Mouse (Mus musculus) midbrain, postnatal 0 days (tissue): ENCODE results near the gene Agfg2. TPM values are rescaled to one million over a fixed set of nuclear protein-coding genes. Genes with fewer than 3 reads are reported as not detected.

Experiments used
- ATAC-seq: fragments of 200-750 bp; cut with Nextera tagmentation; 2 replicates; pipeline ENCODE4 v1.8.0; 2017; ENCODE audit warnings: moderate number of reproducible peaks, mild to moderate bottlenecking, moderate TSS enrichment, moderate library complexity; ENCODE audit not compliant: low FRiP score
- DNase-seq: peaks from one replicate; pipeline ENCODE4 v3.0.0-alpha.2; 2015; ENCODE audit warnings: low spot score
- H3K27ac ChIP-seq: fragments of 300-500 bp; sonication (generic); 2 replicates; pipeline ENCODE4 v1.5.1; 2014; ENCODE audit warnings: low read depth, mild to moderate bottlenecking, low read length, mixed read lengths
- H3K27me3 ChIP-seq: fragments of 300-500 bp; sonication (generic); 2 replicates; pipeline ENCODE4 v1.6.1; 2014; ENCODE audit warnings: low read length, control low read depth, mixed read lengths; ENCODE audit not compliant: insufficient read depth
- H3K36me3 ChIP-seq: fragments of 300-500 bp; sonication (generic); 2 replicates; pipeline ENCODE4 v1.6.1; 2014; ENCODE audit warnings: low read length, control low read depth, mixed read lengths; ENCODE audit not compliant: insufficient read depth
- H3K4me1 ChIP-seq: fragments of 300-500 bp; sonication (generic); 2 replicates; pipeline ENCODE4 v1.6.1; 2014; ENCODE audit warnings: mild to moderate bottlenecking, control low read depth, antibody characterized with exemption, low read length, mixed read lengths; ENCODE audit not compliant: insufficient read depth
- H3K4me2 ChIP-seq: fragments of 300-500 bp; sonication (generic); 2 replicates; pipeline ENCODE4 v1.6.1; 2014; ENCODE audit warnings: low read depth, mild to moderate bottlenecking, low read length, mixed read lengths; ENCODE audit not compliant: poor library complexity, severe bottlenecking
- H3K4me3 ChIP-seq: fragments of 300-500 bp; sonication (generic); 2 replicates; pipeline ENCODE4 v1.5.1; 2014; ENCODE audit warnings: low read depth, mild to moderate bottlenecking, low read length, moderate library complexity
- H3K9ac ChIP-seq: fragments of 300-500 bp; sonication (generic); replicated peaks from 2 replicates; pipeline ENCODE4 v1.6.1; 2014; ENCODE audit warnings: mild to moderate bottlenecking, low read length, moderate library complexity, mixed read lengths; ENCODE audit not compliant: poor library complexity, severe bottlenecking
- H3K9me3 ChIP-seq: fragments of 300-500 bp; sonication (generic); 2 replicates; pipeline ENCODE4 v1.6.1; 2016; ENCODE audit warnings: low read length, control low read depth
- CTCF ChIP-seq: IDR thresholded peaks from 2 replicates; pipeline ENCODE4 v1.5.1; 2016; ENCODE audit warnings: antibody characterized with exemption, mild to moderate bottlenecking
- WGBS: fragments of 180-500 bp; shearing (Covaris S2); extraction: QIAGEN DNeasy Blood & Tissue Kit; methylation state at CpG from one replicate; pipeline ENCODE4 v1.1.7; 2014; 5-methylcytosine and 5-hydroxymethylcytosine counted together
- polyA plus RNA-seq: library from polyadenylated mRNA; unstranded; fragments of >200 nt; fragmentation: Nextera tagmentation; extraction: Ambion mirVana; gene quantifications from 2 replicates; pipeline ENCODE4 v1.2.1, GENCODE M21; 2015
- total RNA-seq: library from RNA; depleted of rRNA; stranded (reverse); fragments of >200 nt; gene quantifications from 2 replicates; pipeline ENCODE4 v1.2.3, GENCODE M21; 2014

The Agfg2 gene
- total and polyA plus RNA-seq, 2 experiments from 2014 or later = 15.5 to 28.1 TPM

- H3K36me3 ChIP-seq = peaks cover 17% of the 10 kb centered on the region
- DNase-seq (no peak), ATAC-seq (no peak)
- H3K4me3 ChIP-seq = no peak overlapping the region
- H3K27ac ChIP-seq = no peak overlapping the region
- WGBS = 95% methylated on average over 10 of the region's 10 CpGs
- TF ChIP-seq CTCF = no peak
- H3K9ac ChIP-seq = no peak overlapping the region
- peaks cover 8% of the 10 kb centered on the region; the same call in 1 of the 2 replicates for H3K4me1 ChIP-seq
- no peak overlapping the region for H3K4me2 ChIP-seq
- no peaks in the 10 kb centered on the region for H3K27me3 ChIP-seq
- H3K9me3 ChIP-seq = no peaks in the 10 kb centered on the region
These were observed 31.2 kb downstream of the Agfg2 start for GRCm38 (mm10) chr5:137653366-137653765.

GRCm38 (mm10) chr5:137652474-137652873, 32.1 kb downstream of the Agfg2 start:
- Histone ChIP-seq H3K27me3 (no peaks in the 10 kb centered on the region), H3K27ac (no peak overlapping the region), H3K9ac (no peak overlapping the region), H3K4me2 (no peak overlapping the region), H3K4me3 (no peak overlapping the region), H3K4me1 (peaks cover 13% of the 10 kb centered on the region; the same call in 1 of the 2 replicates), H3K36me3 (peaks cover 17% of the 10 kb centered on the region), H3K9me3 (no peaks in the 10 kb centered on the region)
- DNase-seq = peak; percentile 82
- WGBS = 24% methylated on average over 3 of the region's 3 CpGs
- 0 out of 2 replicates have a peak, but pooled peaks have one; percentile 31 for ATAC-seq
- TF ChIP-seq CTCF = peak; percentile 83

GRCm38 (mm10) chr5:137649669-137650571, 34.6 kb downstream of the Agfg2 start:
- DNase-seq = no peak
- peak overlapping the region; percentile 38; the same call in 1 of the 2 replicates for H3K27ac ChIP-seq

GRCm38 (mm10) chr5:137649251-137649650, 35.3 kb downstream of the Agfg2 start:
- Histone ChIP-seq H3K4me1 (peaks cover 13% of the 10 kb centered on the region; the same call in 1 of the 2 replicates), H3K9me3 (no peaks in the 10 kb centered on the region), H3K27ac (peak overlapping the region; percentile 69; the same call in 1 of the 2 replicates), H3K36me3 (peaks cover 16% of the 10 kb centered on the region), H3K27me3 (peaks cover 19% of the 10 kb centered on the region; the same call in 1 of the 2 replicates), H3K9ac (no peak overlapping the region), H3K4me2 (no peak overlapping the region), H3K4me3 (no peak overlapping the region)
- no peak for TF ChIP-seq CTCF
- WGBS = 28% methylated on average over 4 of the region's 4 CpGs
- ATAC-seq = no peak
- DNase-seq = no peak

More at GRCm38 (mm10) chr5:137649669-137650571, 34.6 kb downstream of the Agfg2 start:
- Histone ChIP-seq H3K4me2 (no peak overlapping the region), H3K9me3 (no peaks in the 10 kb centered on the region), H3K36me3 (peaks cover 17% of the 10 kb centered on the region), H3K9ac (peak overlapping the region; percentile 42; the same call in 1 of the 2 replicates), H3K4me1 (peaks cover 13% of the 10 kb centered on the region; the same call in 1 of the 2 replicates), H3K27me3 (peaks cover 15% of the 10 kb centered on the region; the same call in 1 of the 2 replicates), H3K4me3 (no peak overlapping the region)
- 16% methylated on average over 18 of the region's 18 CpGs for WGBS
- no peak for ATAC-seq
- no peak for TF ChIP-seq CTCF

DNA sequence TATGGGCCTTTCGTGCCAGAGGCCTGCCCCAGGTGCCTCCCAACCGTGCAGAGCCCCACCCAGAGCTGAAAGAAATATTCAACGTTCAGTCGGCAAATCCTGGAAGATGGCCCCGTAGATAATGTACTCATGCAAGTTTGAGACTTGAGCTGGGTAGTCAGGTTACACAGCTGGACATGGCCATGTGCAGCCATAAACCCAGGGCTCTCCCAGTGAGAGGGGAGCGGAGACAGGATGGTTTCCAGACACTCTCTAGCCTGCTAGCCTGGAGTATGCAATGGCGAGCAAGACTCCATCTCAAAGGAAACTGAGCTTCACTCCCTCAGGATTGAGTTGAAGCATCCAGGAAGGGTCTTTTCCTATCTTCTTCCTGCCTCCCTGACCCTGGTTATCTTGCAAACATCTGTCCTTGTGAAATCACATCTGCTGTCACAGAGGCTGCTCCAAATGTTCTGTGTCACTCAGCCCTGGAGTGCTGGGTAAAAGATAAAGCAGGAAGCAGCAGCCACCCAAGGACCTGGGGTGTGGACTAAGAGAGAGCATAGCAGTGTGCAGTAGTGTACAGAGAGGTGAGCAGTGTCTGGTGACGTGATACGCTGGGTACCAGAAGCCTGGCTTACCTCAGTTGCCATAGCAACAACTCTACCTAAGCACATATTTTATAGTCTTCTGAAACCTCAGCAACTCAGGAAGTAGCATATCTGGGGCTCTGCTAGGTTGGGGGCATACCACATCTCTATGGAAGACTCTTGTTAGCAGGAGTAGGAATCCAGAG, 36.5 kb downstream of the Agfg2 start:
- H3K4me2 ChIP-seq = no peak overlapping the region
- 0 out of 2 replicates have a peak overlapping the region, but pooled peaks have one; percentile 39 for H3K9ac ChIP-seq
- ATAC-seq (peak; percentile 64), DNase-seq (peak; percentile 71)
- 63% methylated on average over 9 of the region's 9 CpGs for WGBS
- peaks cover 13% of the 10 kb centered on the region; the same call in 1 of the 2 replicates for H3K4me1 ChIP-seq
- TF ChIP-seq CTCF = no peak
- H3K9me3 ChIP-seq = no peaks in the 10 kb centered on the region
- H3K27me3 ChIP-seq = peaks cover 24% of the 10 kb centered on the region; the same call in 1 of the 2 replicates
- H3K27ac ChIP-seq = peak overlapping the region; percentile 69
- peaks cover 7% of the 10 kb centered on the region for H3K36me3 ChIP-seq
- H3K4me3 ChIP-seq = no peak overlapping the region
